Mouse (Mus musculus) kidney, postnatal 0 days (tissue): ENCODE measurements around the gene Aamp. TPM values are rescaled to one million over a fixed set of nuclear protein-coding genes. Genes with fewer than 3 reads are reported as not detected.

ENCODE experiments used
- ATAC-seq: fragments of 200-750 bp; cut with Nextera tagmentation; replicated peaks from 2 replicates; pipeline ENCODE4 v1.8.0; 2017; ENCODE audit warnings: low read depth, moderate number of reproducible peaks, moderate TSS enrichment, moderate library complexity; ENCODE audit not compliant: low FRiP score
- DNase-seq: peaks from one replicate; pipeline ENCODE4 v3.0.0-alpha.2; 2016; ENCODE audit warnings: low spot score
- H3K27ac ChIP-seq: fragments of 300-500 bp; sonication (generic); 2 replicates; pipeline ENCODE4 v1.5.1; 2014; ENCODE audit warnings: mild to moderate bottlenecking
- H3K27me3 ChIP-seq: fragments of 300-500 bp; sonication (generic); 2 replicates; pipeline ENCODE4 v1.6.1; 2014; ENCODE audit warnings: low read length, mixed read lengths; ENCODE audit not compliant: insufficient read depth
- H3K36me3 ChIP-seq: fragments of 300-500 bp; sonication (generic); 2 replicates; pipeline ENCODE4 v1.6.1; 2014; ENCODE audit warnings: low read length, mixed read lengths; ENCODE audit not compliant: insufficient read depth
- H3K4me1 ChIP-seq: fragments of 300-500 bp; sonication (generic); replicated peaks from 2 replicates; pipeline ENCODE4 v1.6.1; 2014; ENCODE audit warnings: antibody characterized with exemption, low read length, mixed read lengths; ENCODE audit not compliant: insufficient read depth
- H3K4me2 ChIP-seq: fragments of 300-500 bp; sonication (generic); 2 replicates; pipeline ENCODE4 v1.6.1; 2014; ENCODE audit warnings: mild to moderate bottlenecking, low read length, moderate library complexity, mixed read lengths
- H3K4me3 ChIP-seq: fragments of 300-500 bp; sonication (generic); replicated peaks from 2 replicates; pipeline ENCODE4 v1.5.1; 2014; ENCODE audit warnings: low read depth, low read length
- H3K9ac ChIP-seq: fragments of 300-500 bp; sonication (generic); 2 replicates; pipeline ENCODE4 v1.6.1; 2014; ENCODE audit warnings: low read depth, low read length
- H3K9me3 ChIP-seq: fragments of 300-500 bp; sonication (generic); replicated peaks from 2 replicates; pipeline ENCODE4 v1.6.1; 2016; ENCODE audit warnings: low read length, inconsistent platforms, mixed read lengths
- CTCF ChIP-seq: IDR thresholded peaks from 2 replicates; pipeline ENCODE4 v1.5.1; 2016; ENCODE audit warnings: antibody characterized with exemption, low read depth, mild to moderate bottlenecking, moderate library complexity
- WGBS: fragments of 180-500 bp; shearing (Covaris S2); extraction: QIAGEN DNeasy Blood & Tissue Kit; methylation state at CpG from one replicate; pipeline ENCODE4 v1.1.7; 2014; 5-methylcytosine and 5-hydroxymethylcytosine counted together
- polyA plus RNA-seq: library from polyadenylated mRNA; unstranded; fragments of >200 nt; fragmentation: Nextera tagmentation; extraction: Ambion mirVana; gene quantifications from 2 replicates; pipeline ENCODE4 v1.2.1, GENCODE M21; 2015

The Aamp gene
- polyA plus RNA-seq, 1 experiment from 2014 or later = 248 TPM

- Histone ChIP-seq H3K9ac (no peak overlapping the region), H3K4me3 (no peak overlapping the region), H3K4me2 (no peak overlapping the region), H3K9me3 (no peaks in the 10 kb centered on the region), H3K4me1 (peaks cover 3% of the 10 kb centered on the region; the same call in 1 of the 2 replicates), H3K27ac (no peak overlapping the region), H3K27me3 (no peaks in the 10 kb centered on the region), H3K36me3 (no peaks in the 10 kb centered on the region)
- WGBS = 68% methylated on average over 10 of the region's 10 CpGs
- DNase-seq (no peak), ATAC-seq (no peak)
- no peak for TF ChIP-seq CTCF
Observed at GRCm38 (mm10) chr1:74308001-74308964, 23.7 kb upstream of the Aamp start.

GRCm38 (mm10) chr1:74307146-74307545, 22.6 kb upstream of the Aamp start:
- no peak for ATAC-seq

DNA sequence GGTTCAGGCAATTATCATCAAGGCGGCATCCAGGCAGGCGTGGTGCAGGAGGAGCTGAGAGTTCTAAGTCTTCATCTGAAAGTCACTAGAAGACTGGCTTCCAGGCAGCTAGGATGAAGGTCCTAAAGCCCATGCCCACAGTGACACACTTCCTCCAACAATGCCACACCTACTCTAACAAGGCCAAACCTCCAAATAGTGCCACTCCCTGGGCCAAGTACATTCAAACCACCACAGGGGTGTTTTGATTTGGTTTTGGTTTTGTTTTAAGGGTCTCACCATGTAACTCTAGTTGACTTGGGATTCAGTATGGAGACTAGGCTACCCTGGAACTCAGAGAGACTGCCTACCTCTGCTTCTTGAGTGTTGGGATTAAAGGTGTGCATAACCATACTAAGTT, 21.0 kb upstream of the Aamp start, which contains the start of gene Tmbim1:
Gene Tmbim1, minus strand, starts transcription at position 101 of the 400 bp plus-strand sequence.
- Histone ChIP-seq H3K4me1 (peaks cover 21% of the 10 kb centered on the region), H3K4me2 (peak within 1 kb of the TSS; percentile 94), H3K9ac (peak within 1 kb of the TSS; percentile 88; the same call in 1 of the 2 replicates), H3K27me3 (no peaks in the 10 kb centered on the region), H3K4me3 (peak within 1 kb of the TSS; percentile 68), H3K36me3 (no peaks in the 10 kb centered on the region), H3K27ac (peak within 1 kb of the TSS; percentile 92), H3K9me3 (no peaks in the 10 kb centered on the region)
- ATAC-seq = no peak
- 86% methylated on average over 2 of the region's 2 CpGs for WGBS
- no peak for TF ChIP-seq CTCF
- no peak for DNase-seq

More at GRCm38 (mm10) chr1:74307146-74307545, 22.6 kb upstream of the Aamp start:
- TF ChIP-seq CTCF = no peak
- H3K27me3 ChIP-seq = no peaks in the 10 kb centered on the region
- no peak overlapping the region for H3K4me3 ChIP-seq
- no peak overlapping the region for H3K4me2 ChIP-seq
- WGBS = 100% methylated on average over 1 of the region's 1 CpGs
- peaks cover 13% of the 10 kb centered on the region for H3K4me1 ChIP-seq
- no peaks in the 10 kb centered on the region for H3K36me3 ChIP-seq
- DNase-seq = no peak
- no peak overlapping the region for H3K27ac ChIP-seq
- no peaks in the 10 kb centered on the region for H3K9me3 ChIP-seq
- H3K9ac ChIP-seq = no peak overlapping the region

DNA sequence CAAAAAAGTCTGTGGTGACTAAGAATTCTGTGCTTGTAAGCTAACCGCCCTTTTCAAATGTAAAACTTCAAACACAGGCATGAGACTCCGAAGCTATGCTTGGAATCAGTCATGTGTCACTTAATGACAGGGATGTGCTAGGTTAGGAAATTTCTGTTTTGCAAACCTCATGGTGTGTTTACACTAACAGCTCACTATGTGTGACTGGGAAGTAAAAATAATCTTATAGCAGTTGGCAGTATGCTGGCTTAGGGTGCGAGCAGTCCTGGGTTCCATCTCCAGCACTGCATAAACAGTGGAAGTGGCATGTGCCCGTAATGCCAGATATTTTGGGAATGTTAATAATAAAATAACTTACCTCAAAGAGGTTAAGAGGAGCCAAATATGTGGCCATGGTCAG, 20.4 kb upstream of the Aamp start:
- no peak overlapping the region for H3K27ac ChIP-seq
- no peak for TF ChIP-seq CTCF
- no peak for DNase-seq
- H3K9ac ChIP-seq = no peak overlapping the region
- H3K4me3 ChIP-seq = no peak overlapping the region
- ATAC-seq = no peak
- no peak overlapping the region for H3K4me2 ChIP-seq
- H3K36me3 ChIP-seq = no peaks in the 10 kb centered on the region
- H3K27me3 ChIP-seq = no peaks in the 10 kb centered on the region
- no peaks in the 10 kb centered on the region for H3K9me3 ChIP-seq
- WGBS = 68% methylated on average over 4 of the region's 4 CpGs
- peaks cover 21% of the 10 kb centered on the region for H3K4me1 ChIP-seq

- 5% methylated on average over 12 of the region's 12 CpGs for WGBS
- no peak for TF ChIP-seq CTCF
- Histone ChIP-seq H3K27ac (peak overlapping the region; percentile 92), H3K9me3 (no peaks in the 10 kb centered on the region), H3K4me1 (peaks cover 21% of the 10 kb centered on the region), H3K4me2 (peak overlapping the region; percentile 94), H3K27me3 (no peaks in the 10 kb centered on the region), H3K4me3 (peak overlapping the region; percentile 68), H3K36me3 (no peaks in the 10 kb centered on the region), H3K9ac (peak overlapping the region; percentile 88)
- ATAC-seq (no peak), DNase-seq (no peak)
Observed at GRCm38 (mm10) chr1:74304339-74304790, 19.8 kb upstream of the Aamp start.

- Histone ChIP-seq H3K9me3 (no peaks in the 10 kb centered on the region), H3K27ac (peak overlapping the region; percentile 92), H3K9ac (peak overlapping the region; percentile 88), H3K36me3 (no peaks in the 10 kb centered on the region), H3K4me2 (peak overlapping the region; percentile 94), H3K4me1 (peaks cover 25% of the 10 kb centered on the region), H3K4me3 (peak overlapping the region; percentile 68), H3K27me3 (no peaks in the 10 kb centered on the region)
- peak; percentile 30; the same call in 1 of the 2 replicates for TF ChIP-seq CTCF
- DNase-seq (peak; percentile 86), ATAC-seq (peak; percentile 87)
- WGBS = 0% methylated on average over 56 of the region's 56 CpGs
Observed at GRCm38 (mm10) chr1:74303509-74304338, 19.2 kb upstream of the Aamp start.
